Mouse (Mus musculus) lung, adult 18-20 months (tissue): Measurements from ENCODE around the gene Car10.
"Not testable (repeated sequence)": the region's sequence is repeated elsewhere in the genome, so short reads cannot be mapped to it uniquely, and the experiment has no call there.

Source experiments
- DNase-seq, 2 experiments: peaks; one replicate each; pipeline ENCODE4 v3.0.0; 2022; ENCODE audit warnings: mixed read lengths in 2 of 2

The Car10 gene

GRCm38 (mm10) chr11:93173533-93174308 lies 75.9 kb downstream of the Car10 start:
- no peak for DNase-seq

- peak; percentile 11 to 24 for DNase-seq
Observed at GRCm38 (mm10) chr11:93185477-93185876, 87.6 kb downstream of the Car10 start.

- no peak for DNase-seq
Observed at GRCm38 (mm10) chr11:93186163-93186562, 88.3 kb downstream of the Car10 start.

GRCm38 (mm10) chr11:93188621-93189020 lies 90.8 kb downstream of the Car10 start:
- DNase-seq: peak; percentile 3 to 6

GRCm38 (mm10) chr11:93200046-93200445 lies 102.2 kb downstream of the Car10 start:
- DNase-seq: no peak

- DNase-seq: no peak
Observed at GRCm38 (mm10) chr11:93217457-93217856, 119.6 kb downstream of the Car10 start.

GRCm38 (mm10) chr11:93230057-93230456 lies 132.2 kb downstream of the Car10 start:
- DNase-seq: no peak

- no peak for DNase-seq
Observed at GRCm38 (mm10) chr11:93249771-93250265, 152.0 kb downstream of the Car10 start.

GRCm38 (mm10) chr11:93251766-93252165 lies 153.9 kb downstream of the Car10 start:
- DNase-seq: no peak

GRCm38 (mm10) chr11:93263979-93264378 lies 166.2 kb downstream of the Car10 start:
- DNase-seq: no peak

GRCm38 (mm10) chr11:93272016-93272415 lies 174.2 kb downstream of the Car10 start:
- no peak for DNase-seq

GRCm38 (mm10) chr11:93273906-93274305 lies 176.1 kb downstream of the Car10 start:
- no peak for DNase-seq

GRCm38 (mm10) chr11:93293661-93294060 lies 195.8 kb downstream of the Car10 start:
- no peak for DNase-seq

GRCm38 (mm10) chr11:93309981-93310380 lies 212.2 kb downstream of the Car10 start:
- DNase-seq: no peak

GRCm38 (mm10) chr11:93337756-93338155 lies 239.9 kb downstream of the Car10 start:
- no peak for DNase-seq

GRCm38 (mm10) chr11:93343961-93344360 lies 246.1 kb downstream of the Car10 start:
- DNase-seq: no peak

GRCm38 (mm10) chr11:93344869-93345268 lies 247.0 kb downstream of the Car10 start:
- DNase-seq: no peak

GRCm38 (mm10) chr11:93361576-93361975 lies 263.7 kb downstream of the Car10 start:
- no peak for DNase-seq

GRCm38 (mm10) chr11:93364171-93364570 lies 266.3 kb downstream of the Car10 start:
- no peak for DNase-seq

GRCm38 (mm10) chr11:93367244-93367643 lies 269.4 kb downstream of the Car10 start:
- DNase-seq: no peak

GRCm38 (mm10) chr11:93367740-93368139 lies 269.9 kb downstream of the Car10 start:
- no peak for DNase-seq

GRCm38 (mm10) chr11:93373697-93374354 lies 276.0 kb downstream of the Car10 start:
- DNase-seq: no peak

GRCm38 (mm10) chr11:93391159-93391558 lies 293.3 kb downstream of the Car10 start:
- no peak for DNase-seq

- not testable (repeated sequence) for DNase-seq
Observed at GRCm38 (mm10) chr11:93393371-93393770, 295.5 kb downstream of the Car10 start.
